Mouse (Mus musculus) embryo, embryonic 9.5 days (tissue): ENCODE measurements around the gene Prl2c2.
"Not testable (repeated sequence)": the region's sequence is repeated elsewhere in the genome, so short reads cannot be mapped to it uniquely, and the experiment has no call there.

Source experiments
- DNase-seq: peaks from one replicate; pipeline ENCODE4 v3.0.0-alpha.2; 2017; ENCODE audit errors: extremely low spot score

The Prl2c2 gene

DNA sequence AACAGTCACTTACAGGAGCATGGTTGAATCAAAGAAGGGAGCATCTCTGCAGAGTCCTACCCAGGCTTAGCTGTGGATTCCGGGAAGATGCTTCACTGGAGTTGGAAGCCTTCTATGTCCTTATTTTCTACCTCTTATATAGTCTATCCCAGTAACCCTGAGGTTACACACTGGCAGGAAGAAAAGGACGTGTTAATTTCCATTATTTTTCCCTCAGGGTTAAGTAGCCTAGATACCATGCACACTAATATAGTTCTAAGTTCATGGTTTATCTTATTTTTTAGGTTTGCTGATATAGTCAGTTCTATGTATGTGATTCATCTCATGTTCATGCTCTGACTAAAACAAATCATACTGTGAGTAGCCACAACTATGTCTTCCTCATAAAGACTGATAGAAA lies at the start of gene Prl2c2:
Prl2c2 (minus strand) TSS at position 101 of the 400 bp plus-strand sequence.
- DNase-seq, result not testable (repeated sequence)

- not testable (repeated sequence) for DNase-seq
Measured at GRCm38 (mm10) chr13:13025872-13026271, 20.7 kb upstream of the Prl2c2 start.

- DNase-seq, result not testable (repeated sequence)
Measured at GRCm38 (mm10) chr13:13013993-13014549, 8.9 kb upstream of the Prl2c2 start.
